Mouse (Mus musculus): ENCODE measurements around the gene Tcf20. TPM values are rescaled to one million over a fixed set of nuclear protein-coding genes. Genes with fewer than 3 reads are reported as not detected.
A peak's percentile ranks its signal among the peaks of the same experiment; 100 is the strongest.

The Tcf20 gene
- polyA plus RNA-seq, 1 experiment = 9.1 TPM

DNA sequence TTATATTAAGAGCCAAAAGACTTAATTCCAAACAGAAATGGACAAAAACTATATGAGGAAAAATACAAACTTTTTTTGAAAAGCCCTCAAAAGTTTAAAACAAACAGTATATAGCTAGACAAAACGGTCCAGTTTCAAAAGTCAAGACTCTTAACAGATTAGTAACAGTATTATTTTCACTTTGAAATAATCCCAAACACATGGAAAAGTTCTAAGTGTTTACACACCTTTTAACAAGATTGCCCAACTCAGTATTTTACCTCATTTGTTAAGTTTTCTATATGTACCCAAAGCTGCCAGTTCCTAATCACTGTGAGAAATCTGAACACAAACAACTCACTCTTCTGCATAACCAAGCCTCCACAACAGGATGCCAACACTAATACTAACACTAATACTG lies 124.0 kb downstream of the Tcf20 start:
- no peak for DNase-seq (ENCODE audit: low read depth, low spot score)
- 64% methylated on average over 1 of the region's 1 CpGs for WGBS

DNA sequence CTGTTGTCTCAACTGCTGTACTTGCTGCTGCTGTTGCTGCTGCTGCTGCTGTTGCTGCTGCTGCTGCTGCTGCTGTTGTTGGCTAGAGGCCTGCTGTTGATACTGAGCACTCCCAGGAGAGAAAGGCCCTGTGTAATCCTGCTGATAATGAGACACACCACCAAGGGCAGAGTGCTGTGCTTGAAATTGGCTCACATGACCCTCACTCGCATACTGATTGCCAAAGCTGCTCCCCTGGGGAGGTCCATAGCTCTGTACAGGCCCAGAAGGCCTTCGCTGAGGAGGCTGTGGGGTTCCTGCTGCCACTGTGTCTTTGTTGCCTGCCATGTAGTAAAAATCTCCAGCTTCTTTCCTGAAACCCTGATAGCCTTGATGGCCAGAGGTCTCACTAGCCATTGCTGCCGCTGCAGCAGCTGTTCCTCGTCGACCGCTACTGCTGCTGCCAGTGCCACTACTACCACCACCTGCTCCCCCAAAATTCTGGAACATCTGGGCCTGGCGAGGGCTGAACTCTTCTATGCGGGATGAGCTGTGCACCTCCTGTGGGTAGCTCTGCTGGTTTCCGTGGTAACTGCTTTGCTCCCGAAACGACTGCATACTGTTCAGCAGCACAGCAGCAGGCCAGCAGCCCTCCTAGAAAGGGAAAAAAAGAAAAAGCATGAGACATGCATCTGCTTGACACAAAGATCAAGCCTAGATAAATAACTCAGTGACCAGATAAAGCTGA lies 130.9 kb downstream of the Tcf20 start:
- 75% methylated on average over 11 of the region's 11 CpGs for WGBS
- no peak for DNase-seq (ENCODE audit: low read depth, low spot score)

DNA sequence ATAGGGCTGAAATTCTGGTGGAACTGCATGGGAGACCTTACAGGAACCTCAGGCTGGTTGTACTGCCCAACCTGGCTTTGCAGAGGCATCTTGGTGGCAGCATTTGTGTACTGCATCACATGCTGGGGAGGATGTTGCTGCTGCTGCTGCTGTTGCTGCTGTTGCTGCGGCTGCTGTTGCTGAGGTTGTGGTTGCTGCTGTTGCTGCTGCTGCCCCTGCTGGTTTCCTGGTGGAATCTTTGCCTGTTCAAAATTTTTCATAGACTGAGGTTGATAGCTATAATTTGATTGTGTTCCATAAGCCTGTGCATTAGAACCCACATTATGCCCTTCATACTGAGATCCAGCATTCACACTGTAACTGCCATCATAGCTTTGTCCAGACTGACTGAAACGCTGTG lies 131.6 kb downstream of the Tcf20 start:
- 89% methylated on average over 2 of the region's 2 CpGs for WGBS
- DNase-seq (ENCODE audit: low read depth, low spot score) = no peak

DNA sequence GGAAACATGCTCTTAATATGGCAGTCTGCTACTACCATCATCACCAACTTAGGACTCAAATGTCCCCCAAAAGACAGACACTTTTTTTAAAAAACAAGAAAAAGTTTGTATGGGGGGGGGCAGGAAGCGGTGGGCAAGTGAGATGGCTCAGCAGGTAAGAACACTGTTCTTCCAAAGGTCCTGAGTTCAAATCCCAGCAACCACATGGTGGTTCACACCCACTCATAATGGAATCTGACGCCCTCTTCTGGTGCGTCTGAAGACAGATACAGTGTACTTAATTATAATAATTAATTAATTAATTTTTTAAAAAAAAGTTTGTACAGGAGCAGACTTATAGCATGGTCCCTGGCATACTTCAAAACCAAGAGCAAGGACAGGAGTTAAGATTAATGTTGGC lies 148.5 kb downstream of the Tcf20 start:
- 92% methylated on average over 3 of the region's 3 CpGs for WGBS
- no peak for DNase-seq (ENCODE audit: low read depth, low spot score)

DNA sequence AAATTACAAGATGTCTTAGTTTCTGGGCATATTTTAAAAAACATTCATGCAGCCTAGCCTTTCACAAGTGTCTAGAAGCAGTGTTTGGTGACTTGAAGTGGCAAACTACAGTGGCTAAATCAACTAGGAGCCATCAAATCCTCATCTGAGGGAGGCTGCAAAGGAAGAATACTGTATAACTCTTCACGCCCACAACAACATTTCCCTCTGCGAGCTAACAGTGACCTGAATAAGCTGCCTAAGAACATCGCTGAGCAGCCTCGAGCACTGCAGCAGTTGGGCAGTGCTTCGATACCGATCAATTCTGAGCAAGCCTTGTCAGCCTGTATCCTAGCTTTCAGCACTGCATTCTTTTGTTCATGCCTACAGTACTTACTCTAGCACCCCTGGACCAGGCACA lies 157.8 kb downstream of the Tcf20 start:
- DNase-seq (ENCODE audit: low read depth, low spot score) = no peak
- 94% methylated on average over 6 of the region's 6 CpGs for WGBS

DNA sequence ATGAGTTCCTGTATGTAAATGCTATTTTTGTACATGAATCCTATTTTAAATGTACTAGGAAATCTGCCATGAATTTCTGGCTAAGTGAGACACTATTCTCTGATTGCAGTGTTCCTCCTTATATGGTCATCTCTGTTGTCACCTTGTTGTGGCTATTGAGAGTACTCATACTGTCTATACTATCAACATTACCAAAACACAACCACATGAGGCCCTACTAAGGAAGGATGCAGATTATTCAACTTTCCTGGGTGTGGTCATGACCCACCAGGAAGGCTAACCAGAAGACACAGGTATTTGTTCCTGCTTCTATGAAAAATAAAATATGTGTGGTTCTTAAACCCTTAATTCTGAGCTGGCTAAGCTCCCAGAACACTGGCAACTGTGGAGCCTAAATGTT lies 161.8 kb downstream of the Tcf20 start:
- no peak for DNase-seq (ENCODE audit: low read depth, low spot score)

DNA sequence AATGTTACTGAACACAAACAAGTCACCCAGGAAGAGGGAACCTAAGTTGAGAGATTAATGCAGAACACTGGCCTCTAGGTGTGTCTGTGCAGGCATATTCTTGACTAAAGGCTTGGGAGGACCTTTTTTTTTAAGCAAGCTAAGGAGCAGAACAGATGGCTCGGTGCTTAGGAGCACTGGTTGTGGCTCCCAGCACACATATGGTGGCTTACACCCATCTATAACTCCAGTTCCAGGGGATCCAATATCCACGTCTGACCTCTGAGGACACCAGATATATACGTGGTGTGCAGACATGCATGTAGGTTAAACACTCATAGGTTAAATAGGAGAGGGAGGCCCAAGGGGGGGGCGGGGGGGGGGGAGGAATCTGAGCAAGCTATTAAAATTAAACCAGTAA lies 165.3 kb downstream of the Tcf20 start:
- no peak for DNase-seq (ENCODE audit: low read depth, low spot score)
- WGBS = 86% methylated on average over 3 of the region's 4 CpGs

DNA sequence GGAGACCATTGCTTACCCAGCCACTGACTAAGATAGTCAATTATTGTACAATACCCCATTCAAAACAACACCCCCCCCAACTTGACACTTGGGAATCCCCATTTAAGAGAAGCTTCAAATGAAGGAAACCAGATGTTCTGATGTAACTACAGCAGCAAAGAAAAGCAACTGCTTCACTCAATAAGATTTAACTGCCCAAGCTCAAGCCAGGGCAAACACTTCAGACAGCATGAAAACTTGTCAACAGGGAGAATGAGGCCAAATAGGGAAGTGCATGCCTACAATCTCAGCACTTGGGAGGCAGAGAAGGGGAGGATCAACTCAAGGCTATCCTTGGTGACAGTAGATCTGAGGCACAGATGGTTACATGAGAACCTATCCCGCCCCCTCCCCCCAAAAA lies 166.0 kb downstream of the Tcf20 start:
- 96% methylated on average over 1 of the region's 1 CpGs for WGBS
- DNase-seq (ENCODE audit: low read depth, low spot score) = no peak

DNA sequence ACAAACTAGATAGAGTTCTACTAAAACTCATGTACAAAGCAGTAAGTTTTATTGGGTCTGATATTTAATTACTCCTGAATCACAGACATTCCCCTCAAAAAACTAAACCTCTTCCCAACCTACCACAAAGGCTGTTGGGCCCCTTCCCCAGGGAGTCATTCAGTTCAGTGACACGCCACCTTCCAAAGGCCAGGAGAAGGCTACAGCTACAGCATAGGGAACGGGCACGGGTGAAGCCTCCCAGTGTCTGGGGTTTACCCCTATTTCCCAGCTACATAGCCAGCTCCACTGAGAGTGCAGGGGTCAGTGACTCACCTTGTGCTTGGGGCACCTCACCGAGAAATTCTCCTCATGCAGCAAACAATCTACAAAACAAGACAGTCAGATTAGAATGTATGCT lies 172.4 kb downstream of the Tcf20 start:
- DNase-seq (ENCODE audit: low read depth, low spot score) = no peak
- 79% methylated on average over 4 of the region's 4 CpGs for WGBS

DNA sequence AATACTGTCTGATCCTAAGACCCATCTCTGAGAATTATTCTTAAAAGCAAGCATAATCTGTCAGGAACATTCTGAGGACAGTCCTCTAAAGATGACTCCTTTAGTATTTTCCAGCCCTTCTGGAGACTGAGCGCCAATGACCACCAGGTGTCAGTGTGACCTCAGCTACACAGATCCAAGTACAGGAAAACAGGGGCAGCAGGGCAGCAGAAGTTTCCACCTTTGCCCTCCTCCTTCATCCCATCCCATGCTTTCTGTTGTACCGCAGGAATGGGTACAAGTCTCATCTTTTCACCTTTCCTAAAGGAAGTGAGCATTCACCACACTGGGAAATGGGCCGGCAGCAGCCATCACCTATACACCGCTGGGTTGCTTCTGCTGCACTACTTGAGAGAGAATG lies 172.9 kb downstream of the Tcf20 start:
- no peak for DNase-seq (ENCODE audit: low read depth, low spot score)
- WGBS = 60% methylated on average over 4 of the region's 4 CpGs

DNA sequence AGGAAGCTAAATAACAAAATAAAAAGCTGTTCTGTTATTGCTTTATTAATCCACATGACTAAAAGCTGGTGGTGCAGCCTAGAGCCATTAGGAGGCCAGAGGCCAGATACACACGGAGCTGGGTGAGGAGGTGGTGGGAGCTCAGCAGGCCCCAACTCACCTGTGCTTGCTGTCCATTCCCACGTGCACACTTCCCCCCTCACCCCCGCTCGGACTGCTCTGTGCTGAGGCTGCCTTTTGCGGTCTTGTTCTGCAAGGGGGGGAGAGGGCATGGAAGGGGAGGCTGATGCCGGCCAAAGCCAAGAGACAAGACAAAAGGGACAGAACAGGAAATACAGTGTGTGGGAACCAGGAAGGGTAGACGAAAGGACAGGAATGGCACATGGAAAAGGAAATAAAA lies 173.4 kb downstream of the Tcf20 start:
- 81% methylated on average over 7 of the region's 7 CpGs for WGBS

DNA sequence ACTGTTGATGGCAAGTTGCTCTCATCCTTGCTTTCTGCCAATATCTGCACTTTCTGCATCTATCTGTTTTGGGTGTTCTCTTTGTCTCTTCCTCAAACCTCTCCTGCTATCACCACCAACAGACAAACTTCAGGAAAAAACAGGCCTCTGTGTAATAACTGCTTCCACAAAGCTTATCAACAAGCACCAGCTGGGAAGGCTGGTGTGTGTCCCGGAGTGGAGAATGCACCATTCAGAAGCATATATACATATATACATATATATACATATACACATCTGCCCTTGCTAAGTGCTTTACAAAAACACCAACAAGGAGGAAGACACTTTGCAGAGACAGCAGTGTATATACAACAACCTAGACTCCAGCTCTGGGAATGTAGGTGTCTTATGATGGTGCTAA lies 177.1 kb downstream of the Tcf20 start:
- no peak for DNase-seq (ENCODE audit: low read depth, low spot score)
- 68% methylated on average over 1 of the region's 1 CpGs for WGBS

More for the DNA sequence above, 173.4 kb downstream of the Tcf20 start:
- DNase-seq (ENCODE audit: low read depth, low spot score) = no peak

DNA sequence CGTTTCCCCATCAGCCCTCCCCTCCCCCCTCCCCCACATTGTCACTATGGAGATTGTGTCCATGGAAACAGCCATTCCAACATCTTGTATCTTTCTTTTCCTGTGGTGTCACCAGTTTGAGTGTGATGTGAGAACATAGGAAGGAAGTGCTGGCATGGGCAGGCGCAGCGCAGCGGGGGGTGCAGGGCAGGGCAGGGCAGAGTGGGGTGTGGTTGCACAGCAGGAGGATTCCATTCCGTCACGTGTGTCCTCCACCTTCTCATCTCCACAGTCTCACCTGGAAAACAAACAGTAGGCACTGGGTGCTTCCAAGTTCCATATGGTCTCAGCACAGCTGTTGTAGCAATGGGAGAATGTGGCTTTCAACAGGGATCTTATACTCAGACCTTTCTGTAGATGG lies 178.2 kb downstream of the Tcf20 start:
- no peak for DNase-seq (ENCODE audit: low read depth, low spot score)
- 58% methylated on average over 6 of the region's 6 CpGs for WGBS

DNA sequence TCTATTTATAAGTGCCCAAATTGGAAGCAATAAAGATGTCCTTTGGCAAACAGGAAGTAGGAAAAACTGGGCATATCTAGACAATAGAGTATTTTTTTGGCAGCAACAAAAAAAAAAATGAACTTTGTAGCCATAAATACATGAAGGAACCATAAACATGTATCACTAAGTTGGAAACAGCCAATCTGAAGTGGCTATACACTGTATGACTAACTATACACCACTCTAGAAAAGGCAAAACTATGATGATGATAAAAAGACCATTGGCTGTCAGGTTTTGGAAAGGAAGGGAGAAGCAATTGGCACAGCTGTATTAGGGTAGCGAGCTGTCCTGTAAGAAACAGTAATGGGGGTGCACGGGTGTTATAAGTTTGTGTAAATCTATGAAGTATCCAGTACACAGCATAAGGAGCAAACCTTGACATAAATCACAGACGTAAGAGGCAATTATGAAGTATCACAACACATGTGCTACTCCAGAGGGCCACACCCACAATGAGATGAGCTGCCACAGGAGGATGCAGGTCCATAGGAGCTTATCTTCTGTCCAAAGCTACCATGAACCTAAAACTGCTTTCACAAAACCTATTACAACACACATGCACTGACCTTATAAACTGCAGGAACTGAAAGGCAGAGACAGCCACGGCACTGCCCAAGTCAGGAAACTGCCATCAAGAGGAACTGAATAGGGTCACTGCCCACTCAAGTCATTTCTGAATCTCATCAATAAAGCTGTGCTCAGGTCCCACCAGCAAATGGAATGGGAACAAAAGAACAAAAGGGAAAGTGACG lies 180.5 kb downstream of the Tcf20 start:
- 36% methylated on average over 5 of the region's 5 CpGs for WGBS
- DNase-seq (ENCODE audit: low read depth, low spot score) = peak; percentile 63

DNA sequence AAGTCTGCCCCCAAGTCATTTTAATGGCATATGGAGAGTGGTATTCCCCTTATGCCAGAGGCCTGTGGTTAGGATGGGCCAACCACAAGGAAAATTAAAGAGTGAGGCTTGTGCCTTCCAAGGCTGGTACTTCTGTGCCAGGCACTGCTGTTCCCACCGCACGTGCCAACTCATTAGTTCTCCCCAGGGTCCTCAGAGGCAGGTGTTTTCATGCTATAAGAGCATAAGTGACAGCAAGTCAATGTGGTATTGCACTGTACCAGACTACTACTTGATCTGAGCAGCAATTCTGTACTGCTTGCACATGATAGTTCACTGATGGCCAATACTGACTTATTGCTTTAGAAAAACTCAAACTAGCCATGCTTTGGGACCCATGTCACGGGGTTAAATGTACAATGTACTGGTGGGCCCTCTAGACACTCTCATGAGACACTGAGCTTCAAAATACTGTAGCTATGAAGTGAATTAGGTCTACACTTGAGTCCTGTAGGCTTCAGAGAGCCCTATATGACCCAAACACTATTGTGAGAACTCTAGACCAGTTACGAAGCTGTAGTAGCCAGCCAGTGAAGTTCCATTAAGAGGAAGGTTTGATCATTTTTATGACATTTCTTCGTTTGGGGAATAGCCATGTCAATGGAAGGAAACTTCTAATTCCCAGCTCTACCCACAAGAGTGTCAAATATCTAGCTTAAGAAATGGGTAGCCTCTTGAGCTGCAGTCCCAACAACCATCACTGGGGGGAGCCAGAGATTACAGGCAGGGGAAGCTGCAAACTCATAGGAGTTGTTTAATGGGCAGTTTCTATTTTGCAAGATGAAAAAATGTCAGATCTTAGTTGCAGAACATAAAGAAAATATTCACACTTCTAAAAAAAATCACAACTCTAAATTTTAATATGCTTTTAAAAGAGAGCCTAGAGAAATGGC lies 182.7 kb downstream of the Tcf20 start:
- DNase-seq (ENCODE audit: low read depth, low spot score) = peak; percentile 55
- WGBS = 75% methylated on average over 5 of the region's 5 CpGs

DNA sequence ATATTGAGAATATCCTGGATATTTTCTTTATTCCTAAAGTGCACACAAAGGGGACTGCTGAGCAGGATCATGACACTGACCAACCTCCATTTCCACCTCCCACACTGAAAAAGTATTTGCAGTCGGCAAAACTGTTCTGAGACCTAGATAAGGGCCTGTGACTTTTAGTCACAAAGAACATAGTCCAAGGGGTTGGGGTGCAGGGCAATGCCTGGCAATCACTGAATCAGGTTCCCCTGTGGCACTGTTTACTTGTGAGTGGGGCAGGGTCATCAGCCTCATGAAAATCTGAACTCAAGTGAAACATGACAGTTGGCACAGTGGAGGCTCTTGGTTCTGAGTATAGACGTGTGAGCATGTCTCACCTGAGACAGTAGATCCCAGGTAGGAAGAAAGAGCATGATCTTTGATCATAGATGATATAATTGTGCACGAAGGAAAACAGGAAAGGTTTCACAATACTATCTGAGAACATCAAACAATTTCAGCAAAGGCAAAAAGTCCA lies 191.7 kb downstream of the Tcf20 start:
- no peak for DNase-seq (ENCODE audit: low read depth, low spot score)
- 33% methylated on average over 3 of the region's 3 CpGs for WGBS

DNA sequence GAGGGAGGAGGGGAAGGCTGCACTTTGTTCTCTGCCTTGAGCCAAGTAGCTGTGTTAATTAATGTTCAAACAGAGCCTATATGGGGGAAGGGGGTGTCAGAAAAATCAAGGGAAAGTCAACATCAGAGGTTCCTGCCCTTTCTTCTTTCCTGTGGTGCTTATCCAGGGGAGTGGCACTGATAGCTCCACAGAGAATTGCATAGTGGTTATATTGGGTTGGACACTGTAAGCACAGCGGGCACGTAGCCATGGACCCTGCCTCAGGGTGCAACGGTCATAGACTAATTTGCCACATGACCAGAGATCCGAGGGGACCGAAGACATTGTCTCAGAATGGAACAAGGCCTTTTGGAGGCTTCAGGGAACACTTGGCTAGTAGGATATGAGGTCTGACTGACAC lies 193.4 kb downstream of the Tcf20 start, which contains the start of gene Cyp2d26:
Gene Cyp2d26 (minus strand): TSS at position 18 of the 400 bp plus-strand sequence.
- peak; percentile 55 for DNase-seq (ENCODE audit: low read depth, low spot score)
- 27% methylated on average over 5 of the region's 5 CpGs for WGBS

DNA sequence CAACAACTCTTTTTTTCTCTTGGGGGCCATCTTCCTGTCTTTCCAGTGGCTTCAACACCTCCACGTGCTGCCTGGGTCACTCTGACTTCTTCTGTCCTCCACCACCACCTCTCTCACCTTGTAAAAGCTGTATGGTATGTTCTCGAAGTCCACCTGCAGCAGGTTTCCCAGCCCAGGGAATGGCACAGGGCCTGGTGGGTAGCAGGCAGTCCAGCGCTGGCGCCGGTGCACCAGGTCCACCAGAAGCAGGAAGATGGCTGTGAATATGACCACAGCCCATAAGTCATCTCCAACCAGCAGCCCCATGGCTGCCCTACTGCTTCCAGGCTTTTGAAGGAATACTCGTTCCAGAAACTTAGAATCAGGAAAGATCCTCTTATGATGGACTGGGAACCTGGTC lies 193.8 kb downstream of the Tcf20 start:
- 39% methylated on average over 6 of the region's 6 CpGs for WGBS
- DNase-seq (ENCODE audit: low read depth, low spot score) = no peak

DNA sequence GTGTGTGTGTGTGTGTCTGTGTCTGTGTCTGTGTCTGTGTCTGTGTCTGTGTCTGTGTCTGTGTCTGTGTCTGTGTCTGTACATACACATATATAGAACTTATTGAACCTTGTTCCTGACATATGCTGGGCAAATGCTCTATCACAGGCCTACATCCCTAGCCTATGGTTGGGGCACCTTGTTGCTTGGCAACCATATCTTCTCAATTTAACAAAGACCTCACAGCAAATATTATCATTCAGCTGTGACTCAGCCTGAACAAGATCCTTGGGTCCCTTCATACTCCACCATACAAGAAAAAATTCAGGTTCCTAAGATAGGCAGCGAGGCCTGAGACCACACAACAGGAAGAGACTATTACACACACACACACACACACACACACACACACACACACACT lies 194.2 kb downstream of the Tcf20 start:
- 42% methylated on average over 1 of the region's 1 CpGs for WGBS
- DNase-seq (ENCODE audit: low read depth, low spot score) = no peak

DNA sequence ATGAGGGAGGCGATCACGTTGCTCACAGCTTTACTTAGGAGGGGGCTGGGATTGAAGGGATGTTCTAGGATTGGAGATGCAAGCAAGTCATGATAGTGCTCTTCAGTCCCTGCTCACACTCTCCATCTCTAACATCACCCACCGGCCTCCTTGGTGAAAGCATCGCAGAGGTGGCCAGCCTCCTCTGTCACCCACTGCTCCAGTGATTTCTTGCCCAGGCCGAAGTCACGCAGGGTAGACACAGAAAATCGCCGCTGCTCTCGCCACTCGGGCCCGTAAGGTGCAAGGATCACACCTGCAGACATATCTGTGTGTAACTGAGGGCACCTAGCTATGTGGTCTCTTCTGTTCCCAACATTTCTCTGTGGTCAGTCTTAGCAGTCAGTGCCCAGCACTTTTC lies 195.1 kb downstream of the Tcf20 start:
- 93% methylated on average over 11 of the region's 11 CpGs for WGBS
- DNase-seq (ENCODE audit: low read depth, low spot score) = no peak
